Mouse (Mus musculus) left cerebral cortex, postnatal 36 days (tissue): ENCODE results near the gene Dyrk2. TPM values are rescaled to one million over a fixed set of nuclear protein-coding genes. Genes with fewer than 3 reads are reported as not detected.

Experiments used
- DNase-seq, 2 experiments: peaks; one replicate each; pipeline ENCODE4 v3.0.0; 2021 to 2022; ENCODE audit warnings: low spot score in 2 of 2, mixed read lengths in 1 of 2
- intact Hi-C: fragments of 180-260 bp; cut with DNase I; formaldehyde crosslinking; loops from one replicate; pipeline ENCODE4 v1.15.1; 2025
- total RNA-seq, 2 experiments: library from RNA; stranded (reverse); gene quantifications; 2 replicates each; pipeline ENCODE4 v1.2.3; 2021

The Dyrk2 gene
- total RNA-seq, 2 experiments from 2014 or later: 48.6 to 53.4 TPM

GRCm38 (mm10) chr10:118852554-118852953 is 17.5 kb downstream of the Dyrk2 start:
- no peak for DNase-seq
- intact Hi-C loops: no loop called here

- intact Hi-C loops: no loop called here
- DNase-seq: no peak
Measured at GRCm38 (mm10) chr10:118848501-118848900, 21.5 kb downstream of the Dyrk2 start.

GRCm38 (mm10) chr10:118846991-118847545 is 22.9 kb downstream of the Dyrk2 start:
- intact Hi-C loops: loop anchor here (2.0 kb wide), 1 partner anchor 40 kb away; no protein-coding TSS in a partner anchor
- DNase-seq: no peak

- intact Hi-C loops: no loop called here
- DNase-seq: no peak
Measured at GRCm38 (mm10) chr10:118840598-118840997, 29.4 kb downstream of the Dyrk2 start.

GRCm38 (mm10) chr10:118839343-118840141 is 30.5 kb downstream of the Dyrk2 start:
- no peak for DNase-seq
- intact Hi-C loops: no loop called here

- intact Hi-C loops: no loop called here
- DNase-seq: no peak
Measured at GRCm38 (mm10) chr10:118837636-118838035, 32.4 kb downstream of the Dyrk2 start.

GRCm38 (mm10) chr10:118831190-118831589 is 38.8 kb downstream of the Dyrk2 start:
- intact Hi-C loops: no loop called here

GRCm38 (mm10) chr10:118829641-118830040 is 40.4 kb downstream of the Dyrk2 start:
- no peak for DNase-seq
- intact Hi-C loops: no loop called here

More at GRCm38 (mm10) chr10:118831190-118831589, 38.8 kb downstream of the Dyrk2 start:
- no peak for DNase-seq

GRCm38 (mm10) chr10:118827116-118827515 is 42.9 kb downstream of the Dyrk2 start:
- no peak for DNase-seq
- intact Hi-C loops: no loop called here

GRCm38 (mm10) chr10:118824830-118825229 is 45.2 kb downstream of the Dyrk2 start:
- DNase-seq: no peak
- intact Hi-C loops: no loop called here

GRCm38 (mm10) chr10:118820901-118821300 is 49.1 kb downstream of the Dyrk2 start:
- intact Hi-C loops: no loop called here
- peak; percentile 42 to 57 for DNase-seq

GRCm38 (mm10) chr10:118819846-118820245 is 50.2 kb downstream of the Dyrk2 start:
- intact Hi-C loops: no loop called here
- DNase-seq: no peak

- intact Hi-C loops: no loop called here
- no peak for DNase-seq
Measured at GRCm38 (mm10) chr10:118817089-118817488, 52.9 kb downstream of the Dyrk2 start.

GRCm38 (mm10) chr10:118811945-118812344 is 58.1 kb downstream of the Dyrk2 start:
- DNase-seq: no peak
- intact Hi-C loops: no loop called here

- intact Hi-C loops: no loop called here
- no peak for DNase-seq
Measured at GRCm38 (mm10) chr10:118810908-118811711, 58.9 kb downstream of the Dyrk2 start.
